Mouse (Mus musculus) kidney, adult 11 months (tissue): ENCODE results near the gene Myh7b.

Source experiments
- DNase-seq: peaks from one replicate; pipeline ENCODE4 v3.0.0; 2022

The Myh7b gene

GRCm38 (mm10) chr2:155610978-155611377 lies at the start of gene Myh7b:
Gene Myh7b, plus strand, starts transcription at chr2:155611212.
- DNase-seq, result no peak

GRCm38 (mm10) chr2:155562209-155562608 lies 48.8 kb upstream of the Myh7b start:
- DNase-seq, result no peak

GRCm38 (mm10) chr2:155562934-155563333 lies 48.1 kb upstream of the Myh7b start:
- DNase-seq, result no peak

- no peak for DNase-seq
Measured at GRCm38 (mm10) chr2:155567751-155568150, 43.3 kb upstream of the Myh7b start.

- DNase-seq, result peak; percentile 41
Measured at GRCm38 (mm10) chr2:155569223-155569807, 41.7 kb upstream of the Myh7b start.

GRCm38 (mm10) chr2:155573001-155573400 lies 38.0 kb upstream of the Myh7b start:
- no peak for DNase-seq

GRCm38 (mm10) chr2:155573996-155574395 lies 37.0 kb upstream of the Myh7b start:
- no peak for DNase-seq

- DNase-seq, result peak; percentile 93
Measured at GRCm38 (mm10) chr2:155574700-155575099, 36.3 kb upstream of the Myh7b start.

GRCm38 (mm10) chr2:155576656-155577055 lies 34.4 kb upstream of the Myh7b start:
- no peak for DNase-seq

- no peak for DNase-seq
Measured at GRCm38 (mm10) chr2:155580331-155580730, 30.7 kb upstream of the Myh7b start.

- DNase-seq, result peak; percentile 41
Measured at GRCm38 (mm10) chr2:155582384-155582995, 28.5 kb upstream of the Myh7b start.

- no peak for DNase-seq
Measured at GRCm38 (mm10) chr2:155582996-155583395, 28.0 kb upstream of the Myh7b start.

- peak; percentile 69 for DNase-seq
Measured at GRCm38 (mm10) chr2:155583927-155584530, 27.0 kb upstream of the Myh7b start.

- DNase-seq, result no peak
Measured at GRCm38 (mm10) chr2:155585082-155585481, 25.9 kb upstream of the Myh7b start.

GRCm38 (mm10) chr2:155585486-155585885 lies 25.5 kb upstream of the Myh7b start:
- peak; percentile 68 for DNase-seq

GRCm38 (mm10) chr2:155588136-155588535 lies 22.9 kb upstream of the Myh7b start:
- no peak for DNase-seq

- peak; percentile 47 for DNase-seq
Measured at GRCm38 (mm10) chr2:155589521-155589920, 21.5 kb upstream of the Myh7b start.

GRCm38 (mm10) chr2:155590876-155591275 lies 20.1 kb upstream of the Myh7b start:
- DNase-seq, result peak; percentile 60

GRCm38 (mm10) chr2:155591676-155592075 lies 19.3 kb upstream of the Myh7b start:
- DNase-seq, result peak; percentile 72

- peak; percentile 98 for DNase-seq
Measured at GRCm38 (mm10) chr2:155592137-155592853, 18.7 kb upstream of the Myh7b start, which contains the start of gene Gss. Gene Gss, minus strand, starts transcription at chr2:155592810.

GRCm38 (mm10) chr2:155592854-155593283 lies 18.1 kb upstream of the Myh7b start:
- DNase-seq, result no peak

GRCm38 (mm10) chr2:155595516-155595915 lies 15.5 kb upstream of the Myh7b start:
- no peak for DNase-seq

GRCm38 (mm10) chr2:155603707-155604106 lies 7.3 kb upstream of the Myh7b start:
- DNase-seq, result peak; percentile 31
